Mouse (Mus musculus) ovary, postnatal 36 days (tissue): ENCODE data around the gene Akr1b3.

ENCODE experiments used
- DNase-seq: peaks from one replicate; pipeline ENCODE4 v3.0.0; 2022; ENCODE audit warnings: low spot score, mixed read lengths

The Akr1b3 gene

GRCm38 (mm10) chr6:34258546-34258945 lies 58.7 kb downstream of the Akr1b3 start:
- DNase-seq, result no peak
